Mouse (Mus musculus): ENCODE results near the gene Gtf2ird2.

Gtf2ird2 gene

DNA sequence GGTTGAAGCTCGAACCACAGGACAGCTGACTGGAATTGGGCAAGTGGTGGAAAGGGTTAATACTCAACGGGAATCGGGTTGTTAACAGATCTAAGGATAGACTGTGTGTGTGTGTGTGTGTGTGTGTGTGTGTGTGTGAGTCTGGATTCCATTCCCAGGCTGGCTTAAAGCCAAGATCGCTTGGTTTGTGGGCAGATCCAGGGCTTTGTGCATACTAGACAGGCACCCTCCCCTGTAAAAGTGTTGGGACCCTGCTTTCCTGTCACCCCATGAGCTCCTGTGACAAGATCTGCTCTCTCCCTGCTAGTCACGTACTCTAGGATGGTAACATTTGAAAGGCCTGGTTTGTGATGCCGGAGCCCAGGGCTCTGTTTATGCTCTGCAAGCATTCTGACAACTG is 51.3 kb downstream of the Gtf2ird2 start:
- no peak for DNase-seq (ENCODE audit: low spot score)

DNA sequence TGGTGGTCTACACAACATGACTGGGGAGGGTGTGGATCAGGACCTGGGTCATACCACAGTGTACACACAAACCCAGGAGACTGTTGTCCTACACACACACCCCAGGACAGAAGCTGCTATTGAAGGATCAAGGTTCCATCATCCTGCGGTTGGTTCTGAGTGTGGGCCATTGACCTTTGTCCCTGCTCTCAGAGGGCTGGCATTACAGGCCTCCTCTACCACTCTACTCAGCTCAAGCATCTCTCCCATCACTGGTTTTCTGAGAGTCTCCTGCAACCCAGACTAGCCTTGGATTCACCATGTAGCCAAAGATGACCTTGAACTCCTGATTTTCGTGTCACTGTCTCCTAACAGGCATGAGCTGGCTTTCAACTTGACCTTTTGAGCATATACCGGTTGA is 52.4 kb downstream of the Gtf2ird2 start:
- no peak for DNase-seq (ENCODE audit: low spot score)

DNA sequence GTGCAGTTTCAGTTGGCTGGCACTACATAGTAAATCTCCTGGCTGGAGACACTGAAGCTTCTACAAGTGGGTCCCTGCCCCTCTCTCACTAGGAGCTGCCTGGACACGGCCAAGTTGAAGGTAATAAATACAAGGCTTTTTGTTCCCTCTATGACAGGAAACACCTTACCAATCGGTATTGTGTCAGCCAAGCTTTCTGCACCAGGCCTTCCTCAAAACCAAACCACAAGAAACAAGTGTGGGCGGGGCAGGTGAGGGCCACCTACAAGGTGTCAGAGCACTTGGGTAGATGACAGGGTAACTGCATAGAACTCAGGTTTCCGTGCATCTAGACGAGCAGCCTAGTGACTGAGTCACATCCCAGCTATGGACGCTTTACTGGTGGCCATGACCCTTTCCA is 53.0 kb downstream of the Gtf2ird2 start:
- DNase-seq (ENCODE audit: low spot score), result no peak

DNA sequence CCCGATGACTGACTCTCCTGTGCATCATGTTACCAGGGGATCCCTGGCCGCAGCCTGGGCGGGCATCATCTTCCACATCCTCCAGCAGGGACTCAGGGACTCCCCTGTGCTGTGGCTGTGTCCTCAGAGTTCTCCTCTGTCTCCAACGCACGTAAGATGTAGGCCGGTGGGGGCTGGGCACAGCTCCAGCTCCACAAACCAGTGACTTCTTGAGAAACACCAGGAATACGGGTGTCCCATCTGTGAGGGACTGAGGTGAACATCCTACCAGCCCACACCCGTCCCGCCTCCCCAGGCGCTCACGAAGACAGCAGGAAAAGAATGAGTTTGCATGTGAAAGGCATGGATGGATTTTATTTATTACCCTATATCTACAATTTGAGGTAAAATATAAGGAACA is 53.7 kb downstream of the Gtf2ird2 start:
- no peak for DNase-seq (ENCODE audit: low spot score)

DNA sequence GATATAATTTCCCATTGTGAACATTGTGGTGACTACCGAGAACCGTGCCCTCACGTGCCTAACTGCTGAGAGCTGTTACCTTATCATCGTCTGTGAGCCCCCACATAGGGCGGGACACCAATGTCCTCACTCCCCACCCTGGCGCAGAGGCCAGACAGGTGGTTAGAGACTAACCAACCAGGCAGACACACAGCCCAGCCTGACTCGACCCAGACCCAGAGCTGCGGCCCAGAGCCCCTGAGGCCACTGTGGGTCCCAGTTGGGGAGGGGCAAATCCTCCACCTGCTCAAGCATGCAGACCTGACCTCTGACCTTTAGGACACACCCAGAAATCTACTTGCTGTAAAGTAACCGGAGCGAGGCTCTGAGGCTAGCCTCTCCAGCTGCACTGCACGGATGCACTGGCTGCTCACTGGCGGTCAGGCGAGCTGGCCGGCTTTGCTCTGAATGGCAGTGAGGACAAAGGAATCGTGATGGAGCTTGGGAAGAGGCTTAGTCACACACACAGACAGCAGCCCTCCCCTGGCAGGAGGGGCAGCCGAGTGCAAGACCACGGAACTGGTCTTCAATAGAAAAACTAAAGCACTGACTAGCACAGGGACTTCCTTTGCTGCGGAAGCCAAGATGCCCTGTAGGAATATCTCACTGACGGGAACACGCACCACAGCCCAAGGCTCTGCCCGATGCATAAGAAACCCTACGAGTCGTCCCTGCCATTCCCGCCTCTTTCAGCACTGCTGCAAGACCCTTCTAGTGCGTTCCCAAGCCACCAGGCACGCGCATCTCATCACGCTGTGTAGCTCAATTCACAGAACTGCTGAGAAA is 54.3 kb downstream of the Gtf2ird2 start:
- no peak for DNase-seq (ENCODE audit: low spot score)

DNA sequence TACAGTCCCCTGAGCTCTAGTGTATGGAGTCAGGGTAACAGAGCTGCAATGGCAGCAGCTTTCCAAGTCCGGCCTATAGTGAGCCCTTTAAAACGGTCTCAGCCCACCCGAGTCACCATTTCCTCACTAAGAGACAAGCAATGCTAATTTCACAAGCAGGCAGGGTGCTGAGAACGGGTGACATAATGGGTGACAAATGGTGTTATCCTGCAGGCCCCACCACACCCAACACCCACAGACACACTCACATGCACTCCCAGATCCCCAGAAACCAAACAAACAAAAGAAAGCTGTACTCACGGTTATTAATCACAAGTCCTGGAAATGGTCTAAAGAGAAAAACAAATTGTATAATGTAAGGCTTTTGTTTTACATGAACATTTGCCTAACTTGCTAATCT is 58.0 kb downstream of the Gtf2ird2 start:
- DNase-seq (ENCODE audit: low spot score), result no peak

DNA sequence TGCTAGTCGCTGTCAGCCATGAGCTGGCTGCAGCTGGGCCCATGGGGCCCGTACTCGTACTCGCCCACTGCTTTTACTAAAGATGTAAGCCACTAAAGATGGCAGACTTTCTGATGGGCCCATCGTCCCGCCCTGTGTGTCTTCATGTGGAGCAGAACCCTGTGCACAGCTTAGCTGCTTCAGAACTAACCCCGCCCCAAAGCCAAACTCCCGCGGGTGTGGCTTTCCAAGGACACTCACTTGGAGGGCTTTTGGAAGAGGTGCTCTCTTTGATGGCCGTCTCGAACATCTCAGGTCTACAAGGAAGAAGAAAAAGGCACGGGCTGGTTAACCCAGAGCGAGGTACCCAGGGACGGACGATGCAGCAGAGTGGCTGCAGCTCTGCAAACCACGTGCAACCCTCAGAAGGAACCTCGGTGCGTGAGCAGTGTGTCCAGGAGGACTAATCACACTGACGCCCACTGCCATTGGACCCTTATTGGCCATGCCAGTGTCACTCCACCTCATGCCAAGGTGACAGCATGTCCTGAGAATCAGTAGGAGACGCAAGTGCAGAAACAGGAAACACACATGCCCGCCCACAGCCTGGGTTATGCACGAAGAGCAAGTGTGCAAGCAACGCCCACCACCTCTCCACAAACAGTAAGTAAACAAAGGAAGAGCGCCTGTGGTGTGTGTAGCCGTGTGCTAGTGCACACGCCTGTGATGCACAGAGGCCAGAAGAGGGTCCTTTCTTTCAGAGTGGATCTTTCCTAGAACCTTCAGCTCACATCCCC is 60.0 kb downstream of the Gtf2ird2 start:
- no peak for DNase-seq (ENCODE audit: low spot score)

DNA sequence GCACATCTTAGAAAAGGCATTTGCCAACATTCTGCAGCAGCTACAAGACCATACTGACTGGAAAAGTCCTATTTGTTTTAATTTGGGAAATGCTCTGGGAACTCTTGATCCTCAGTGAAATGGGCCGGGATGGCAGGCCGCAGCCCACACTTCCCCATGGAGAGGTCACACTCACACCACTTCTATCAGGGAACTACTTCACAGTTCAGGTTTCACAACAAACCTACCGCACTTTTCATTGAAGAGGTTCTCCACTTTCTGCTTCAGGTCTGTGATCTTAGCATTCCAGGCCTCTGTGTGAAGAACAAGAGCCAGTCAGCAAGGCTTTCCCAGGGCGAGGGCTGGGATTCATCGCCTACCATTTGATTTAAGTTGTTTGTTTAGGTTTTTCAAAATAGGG is 61.1 kb downstream of the Gtf2ird2 start:
- DNase-seq (ENCODE audit: low spot score), result no peak

DNA sequence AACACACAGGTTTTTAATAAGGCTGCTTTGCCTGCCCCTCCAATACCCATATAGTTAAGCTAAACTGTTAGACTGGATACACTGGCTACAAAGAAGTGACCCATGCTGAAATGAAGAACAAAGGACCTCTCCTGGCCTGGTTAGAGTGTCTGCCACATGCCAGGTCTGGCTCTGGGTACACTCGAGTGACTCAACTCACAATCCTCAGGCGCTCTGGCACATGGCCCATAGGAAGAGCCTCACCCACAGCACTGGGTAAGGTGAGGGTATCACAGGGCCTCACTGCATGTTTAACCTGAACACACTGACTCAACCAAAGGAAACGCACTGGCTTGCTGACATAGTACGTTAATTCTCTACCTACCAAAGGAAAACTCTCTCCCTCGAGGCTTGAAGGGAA is 62.3 kb downstream of the Gtf2ird2 start:
- DNase-seq (ENCODE audit: low spot score), result no peak

DNA sequence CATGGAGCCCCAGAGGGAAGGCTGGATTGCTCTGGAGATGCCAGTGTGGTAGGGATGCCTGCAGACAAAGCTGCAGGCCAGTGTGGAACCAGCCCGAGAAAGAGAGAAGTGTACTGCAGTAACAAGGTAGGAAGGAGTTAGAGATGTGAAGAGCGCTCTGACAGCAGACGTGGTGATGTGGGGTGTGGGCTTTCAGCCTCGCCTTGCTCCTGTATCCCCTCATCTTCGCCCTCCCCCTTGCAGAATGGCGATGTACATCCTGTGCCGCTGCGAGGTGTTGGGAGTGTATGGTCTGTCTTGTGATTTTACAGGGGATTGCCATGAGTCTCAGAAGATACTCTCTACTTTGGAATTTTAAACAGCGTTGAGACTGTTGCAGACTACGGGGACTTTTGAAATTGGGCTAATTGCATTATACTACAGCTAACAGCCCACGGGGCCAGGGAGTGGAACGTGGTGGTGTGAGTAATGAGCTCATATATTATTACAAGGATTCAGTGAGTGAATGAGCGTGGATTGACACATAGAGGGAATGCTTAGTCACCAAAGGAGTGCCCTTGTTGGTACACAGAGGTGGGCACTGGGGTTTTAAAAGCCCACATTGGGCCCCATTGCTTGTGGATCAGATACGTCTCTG is 64.9 kb downstream of the Gtf2ird2 start:
- DNase-seq (ENCODE audit: low spot score), result no peak

DNA sequence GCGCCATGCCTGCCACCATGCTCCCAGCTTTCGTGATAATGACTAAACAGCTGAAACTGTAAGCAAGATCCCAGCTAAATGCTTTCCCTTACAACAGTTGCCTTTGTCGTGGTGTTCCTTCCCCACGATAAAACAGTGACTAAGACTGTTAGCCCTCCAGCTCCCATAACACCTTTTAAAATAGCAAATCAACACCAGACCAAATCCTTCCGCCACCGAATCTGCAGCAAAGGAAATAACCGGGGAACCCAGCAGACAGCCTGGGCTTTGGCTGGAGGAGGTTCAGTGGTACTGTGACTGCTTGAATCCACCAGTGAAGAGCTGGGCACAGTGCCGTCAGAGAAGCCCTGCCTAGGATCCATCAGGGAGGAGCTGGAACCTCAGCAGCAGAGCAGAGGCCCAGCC is 65.4 kb downstream of the Gtf2ird2 start:
- no peak for DNase-seq (ENCODE audit: low spot score)

DNA sequence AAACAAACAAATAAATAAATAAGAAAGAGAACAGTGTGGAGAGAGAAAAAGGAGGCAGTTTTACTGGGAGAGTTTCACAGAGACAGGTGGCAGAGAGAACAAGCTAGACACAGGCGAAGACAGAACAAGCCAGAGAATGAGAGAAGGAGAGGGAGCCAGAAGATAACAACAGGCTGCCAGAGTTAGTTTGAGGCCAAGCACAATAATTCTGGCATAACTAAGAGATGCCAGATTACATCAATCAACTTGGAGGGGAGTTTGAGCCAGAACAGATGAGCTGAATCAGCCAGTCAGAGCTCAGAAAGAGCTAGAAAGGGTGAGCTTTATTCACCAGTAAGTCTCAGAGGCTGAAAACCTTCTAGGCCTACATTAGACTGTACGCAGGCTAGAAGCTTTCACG is 66.8 kb downstream of the Gtf2ird2 start:
- no peak for DNase-seq (ENCODE audit: low spot score)

DNA sequence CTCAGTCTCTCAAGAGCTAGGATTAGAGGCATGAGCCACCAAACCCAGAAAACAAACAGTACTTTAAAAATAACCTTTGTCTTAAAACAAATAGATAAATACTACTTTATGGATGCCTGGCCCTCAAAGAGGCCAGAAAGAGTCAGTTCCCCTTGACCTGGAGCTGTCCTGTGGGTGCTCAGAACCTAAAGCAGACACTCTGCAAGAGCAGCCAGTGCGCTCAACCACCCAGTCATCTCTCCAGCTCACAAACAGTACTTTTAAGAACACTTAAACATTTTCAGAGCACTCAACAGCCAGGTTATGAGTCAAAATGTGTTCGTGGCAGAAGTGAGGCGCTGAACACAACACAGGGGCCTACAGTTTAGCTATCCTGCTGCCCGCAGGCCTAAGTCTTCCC is 67.3 kb downstream of the Gtf2ird2 start:
- DNase-seq (ENCODE audit: low spot score), result no peak

DNA sequence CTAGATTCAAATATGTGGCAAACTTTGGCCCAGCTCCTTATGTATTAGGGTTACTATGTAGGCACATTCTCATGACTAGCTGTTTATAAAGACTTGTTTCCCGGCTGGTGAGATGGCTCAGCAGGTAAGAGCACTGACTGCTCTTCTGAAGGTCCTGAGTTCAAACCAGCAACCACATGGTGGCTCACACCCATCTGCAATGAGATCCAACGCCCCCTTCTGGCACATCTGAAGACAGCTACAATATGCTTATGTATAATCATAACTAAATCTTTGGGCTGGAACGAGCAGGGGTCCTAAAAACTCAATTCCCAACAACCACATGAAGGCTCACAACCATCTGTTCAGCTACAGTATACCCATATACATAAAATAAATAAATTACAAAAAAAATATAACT is 70.0 kb downstream of the Gtf2ird2 start:
- DNase-seq (ENCODE audit: low spot score), result no peak

DNA sequence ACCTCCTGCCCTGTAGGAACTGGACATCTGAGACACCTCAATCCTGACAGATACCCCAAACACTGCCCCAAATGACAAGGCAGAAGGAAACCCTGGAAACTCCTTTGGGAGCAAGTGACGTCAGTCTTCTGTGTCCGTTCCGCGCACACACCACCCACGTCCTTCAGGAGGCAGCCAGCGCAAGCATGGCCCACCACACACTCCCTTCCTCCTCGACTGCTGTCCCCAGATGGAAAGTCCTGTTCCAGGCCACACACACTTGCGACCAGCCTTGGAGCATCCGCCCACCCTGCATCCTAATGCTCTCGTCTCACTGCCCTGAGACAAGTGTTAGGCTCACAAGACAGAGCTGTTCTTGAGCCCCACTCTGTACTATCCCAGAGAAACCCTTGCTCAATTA is 71.5 kb downstream of the Gtf2ird2 start:
- no peak for DNase-seq (ENCODE audit: low spot score)

DNA sequence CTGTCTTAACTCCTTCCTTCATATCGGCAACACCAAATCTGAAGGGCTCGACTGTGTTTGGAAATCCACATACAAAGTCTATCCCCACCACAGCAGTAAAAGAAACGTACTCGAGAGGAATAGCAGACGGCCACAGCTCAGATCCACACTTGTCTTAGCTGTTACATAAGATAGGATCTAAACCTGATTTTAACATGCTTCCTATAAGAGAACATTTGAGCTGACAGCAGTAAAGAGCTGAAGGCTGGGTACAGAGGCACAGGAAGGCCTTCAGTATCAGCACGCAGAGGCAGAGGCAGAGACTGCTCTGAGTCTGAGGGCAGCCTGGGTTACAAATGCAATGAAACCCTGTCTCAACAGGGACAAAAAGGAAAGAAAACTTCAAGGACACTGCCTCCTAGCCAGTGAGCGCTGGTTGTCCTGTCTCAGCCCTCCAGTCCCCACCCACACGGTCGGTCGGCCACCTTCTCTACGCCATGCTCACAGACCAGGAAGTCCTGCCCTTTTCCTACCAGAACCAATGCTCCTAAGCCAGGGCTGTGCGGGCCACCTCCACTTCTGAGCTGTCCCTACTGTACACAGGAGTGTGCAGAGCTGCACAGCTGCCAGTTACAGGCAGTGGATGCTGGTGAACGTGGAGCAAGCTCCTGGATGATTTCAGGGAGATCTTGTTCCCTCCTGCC is 73.7 kb downstream of the Gtf2ird2 start:
- DNase-seq (ENCODE audit: low spot score), result no peak

DNA sequence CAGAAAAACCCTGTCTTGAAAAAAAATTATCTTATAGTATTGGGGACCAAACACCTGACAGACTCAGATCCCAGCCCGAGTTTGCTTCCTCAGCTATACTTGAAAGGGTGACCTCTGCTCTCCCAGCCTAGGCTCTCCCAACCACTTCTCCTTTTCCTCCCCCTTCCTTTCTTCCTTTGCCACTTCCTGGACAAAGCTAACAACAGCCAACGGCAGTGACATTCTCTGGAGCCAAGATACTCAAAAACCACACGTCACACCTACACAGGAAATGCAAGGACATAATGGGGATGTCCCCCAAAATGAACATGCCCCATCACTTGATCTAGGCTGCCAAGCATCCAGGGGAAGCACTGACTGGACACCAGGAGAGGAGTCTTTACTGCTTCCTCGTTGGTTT is 74.6 kb downstream of the Gtf2ird2 start:
- no peak for DNase-seq (ENCODE audit: low spot score)

DNA sequence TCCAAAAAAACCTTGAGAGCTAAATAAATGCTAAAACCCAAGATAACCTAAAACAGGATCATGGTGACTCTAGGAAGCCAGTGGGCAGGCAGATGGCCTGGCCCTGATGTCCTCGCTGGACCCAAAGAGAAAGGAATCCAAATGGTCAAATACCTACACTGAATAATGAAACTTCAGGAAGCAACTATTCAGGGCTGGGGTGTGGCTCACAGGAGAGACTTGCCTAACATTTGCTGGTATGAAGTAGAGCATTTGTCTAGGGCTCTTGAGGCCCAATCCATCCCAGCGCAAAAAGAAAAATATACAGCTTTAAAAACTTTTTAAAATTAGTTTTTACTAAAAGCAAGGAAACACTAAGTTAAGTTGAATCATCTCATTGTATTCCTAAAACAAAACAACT is 75.1 kb downstream of the Gtf2ird2 start:
- DNase-seq (ENCODE audit: low spot score), result no peak

DNA sequence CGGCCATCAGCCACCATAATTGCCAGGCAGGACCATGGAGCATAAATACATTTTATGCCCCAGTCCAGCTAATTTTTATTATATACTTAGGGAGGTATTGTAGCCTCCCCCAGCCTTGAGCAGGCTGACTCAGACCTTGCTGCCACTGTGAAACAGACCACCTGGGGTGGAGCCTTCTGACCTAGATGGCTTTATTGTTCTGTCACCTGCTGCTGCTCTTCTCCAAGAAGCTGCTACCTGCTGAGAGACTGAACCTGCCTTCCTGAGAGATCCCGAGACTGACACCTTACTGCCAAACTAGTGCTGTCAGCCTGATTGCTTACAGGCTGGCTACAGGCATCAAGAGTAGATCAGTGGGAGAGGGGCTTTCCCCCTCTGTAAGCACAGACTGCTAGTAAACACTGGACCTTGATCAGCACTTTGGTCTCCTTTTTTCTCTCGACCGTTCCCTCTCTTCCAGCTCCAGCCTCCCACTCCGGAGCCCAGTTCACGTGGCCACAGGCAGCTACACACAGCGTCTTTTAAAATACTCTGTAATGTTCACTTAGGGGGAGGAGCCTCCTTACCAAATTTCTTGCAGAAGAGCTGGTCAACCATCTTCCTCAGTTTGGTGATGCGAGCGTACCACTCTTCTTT is 76.3 kb downstream of the Gtf2ird2 start:
- no peak for DNase-seq (ENCODE audit: low spot score)

DNA sequence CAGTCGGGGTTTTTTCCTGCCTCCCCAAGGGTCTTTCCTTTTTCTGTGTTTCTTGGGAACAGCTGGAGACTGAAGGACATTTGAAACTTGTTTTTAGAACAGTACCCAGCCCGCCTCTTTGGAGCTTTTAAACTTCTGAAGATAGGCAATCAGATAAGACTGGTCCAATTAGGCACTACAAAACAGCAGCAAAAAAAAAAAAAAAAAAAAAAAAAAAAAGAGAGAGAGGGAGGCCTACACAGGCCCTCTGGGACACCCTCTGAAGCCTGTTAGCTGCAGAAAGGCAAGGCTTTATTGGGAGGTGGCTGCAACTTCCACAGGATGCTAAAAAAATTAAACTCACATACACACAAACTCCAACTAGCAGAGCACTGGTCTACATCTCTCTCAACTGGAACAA is 82.1 kb downstream of the Gtf2ird2 start:
- DNase-seq (ENCODE audit: low spot score), result no peak

DNA sequence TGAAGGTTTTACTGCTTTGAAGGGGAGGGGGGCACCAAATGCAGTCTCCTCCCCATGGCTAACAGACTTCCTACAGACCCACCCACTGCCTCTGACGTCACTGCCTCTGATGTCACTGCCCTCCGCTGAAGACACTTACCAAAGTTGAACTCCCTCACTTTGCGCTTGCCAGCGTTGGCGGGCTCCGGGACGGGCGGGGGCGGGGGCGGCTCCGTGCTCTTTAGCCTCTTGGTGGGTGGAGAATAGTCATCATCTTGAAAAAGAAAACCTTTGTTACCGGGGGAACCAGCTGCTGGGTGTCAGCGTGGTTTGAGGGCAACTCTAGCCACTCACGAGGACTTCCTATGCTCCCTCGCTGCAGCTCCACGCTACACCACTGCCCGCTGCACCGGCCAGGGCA is 82.6 kb downstream of the Gtf2ird2 start:
- DNase-seq (ENCODE audit: low spot score), result no peak

DNA sequence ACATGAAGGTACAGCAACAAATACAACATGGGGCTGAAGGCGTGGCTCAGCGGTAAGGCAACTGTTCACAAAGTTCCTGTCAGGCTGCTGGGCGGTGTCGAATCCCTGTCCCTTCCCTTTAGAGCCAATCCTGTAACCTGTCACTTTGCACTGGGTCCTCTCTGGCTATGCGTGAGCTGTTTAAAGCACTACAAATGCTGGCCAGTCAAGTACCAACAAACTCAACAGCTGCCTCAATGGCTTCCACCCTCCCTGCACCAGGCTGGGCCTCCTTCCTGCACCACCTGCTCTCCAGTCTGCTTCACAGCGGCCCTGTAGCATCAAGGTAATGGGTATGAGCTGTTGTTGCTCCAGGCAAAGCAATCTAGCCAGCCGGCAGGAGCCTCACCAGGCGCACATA is 84.9 kb downstream of the Gtf2ird2 start:
- no peak for DNase-seq (ENCODE audit: low spot score)

Measured in ovary, adult 18-20 months (tissue).